Mouse (Mus musculus) ES-E14 (cell line): ENCODE results near the gene Mrm2.

Source experiments
- CHD2 ChIP-seq: IDR thresholded peaks from 2 replicates; pipeline ENCODE4 v1.6.1; 2014; ENCODE audit warnings: mild to moderate bottlenecking, low read depth, low read length, inconsistent platforms
- HCFC1 ChIP-seq: IDR thresholded peaks from 2 replicates; pipeline ENCODE4 v1.6.1; 2012; ENCODE audit warnings: low read length, inconsistent platforms, borderline replicate concordance; ENCODE audit not compliant: insufficient read depth
- MAFK ChIP-seq: IDR thresholded peaks from 2 replicates; pipeline ENCODE4 v1.6.1; 2014; ENCODE audit warnings: mild to moderate bottlenecking, low read depth, low read length, inconsistent platforms; ENCODE audit not compliant: insufficient read depth
- ZC3H11A ChIP-seq: IDR thresholded peaks from 2 replicates; pipeline ENCODE4 v1.6.1; 2012; ENCODE audit warnings: low read depth, mild to moderate bottlenecking, inconsistent platforms, low read length, borderline replicate concordance
- ZNF384 ChIP-seq: IDR thresholded peaks from 2 replicates; pipeline ENCODE4 v1.6.1; 2012; ENCODE audit warnings: low read depth, low read length, inconsistent platforms

DNA sequence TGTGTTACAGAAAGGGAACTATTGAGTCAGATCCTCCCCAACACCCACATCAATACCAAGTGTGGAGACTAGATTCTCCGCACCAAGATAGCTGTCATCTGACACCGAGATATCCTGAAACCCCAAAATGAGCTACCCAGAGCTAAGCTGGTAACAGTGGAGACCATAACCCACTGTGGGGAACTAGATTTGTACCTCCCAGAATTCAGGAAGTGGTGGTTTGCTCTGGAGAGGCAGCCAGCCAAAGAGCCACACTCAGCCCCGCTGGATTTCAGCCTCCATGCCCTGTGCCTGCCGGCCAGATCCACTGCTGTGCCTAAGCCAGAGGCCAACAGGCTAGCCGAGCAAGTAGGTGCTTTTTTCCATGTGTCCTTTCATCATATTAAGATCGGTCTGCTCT is 47.6 kb upstream of the Mrm2 start:
- TF ChIP-seq CHD2: no peak
- no peak for TF ChIP-seq ZC3H11A
- TF ChIP-seq MAFK: no peak
- no peak for TF ChIP-seq ZNF384
- TF ChIP-seq HCFC1: no peak
